Mouse (Mus musculus) CH12.LX (cell line): ENCODE results near the gene Cdc42bpa. TPM values are rescaled to one million over a fixed set of nuclear protein-coding genes. Genes with fewer than 3 reads are reported as not detected.
"Not testable (repeated sequence)": the region's sequence is repeated elsewhere in the genome, so short reads cannot be mapped to it uniquely, and the experiment has no call there.

Experiments
- DNase-seq: peaks from one replicate; pipeline ENCODE4 v3.0.0-alpha.2; 2013; ENCODE audit errors: extremely low read depth
- H3K27ac ChIP-seq: 2 replicates; pipeline ENCODE4 v1.5.1; 2012; ENCODE audit warnings: low read depth, mild to moderate bottlenecking, control low read depth, moderate library complexity; ENCODE audit not compliant: insufficient read depth
- H3K27me3 ChIP-seq: replicated peaks from 2 replicates; pipeline ENCODE3; 2012; ENCODE audit warnings: inconsistent platforms
- H3K36me3 ChIP-seq, 2 experiments: replicated peaks in 1 of 2; 2 replicates each; pipeline versions ENCODE3 to v1.6.1; 2012; ENCODE audit warnings: inconsistent platforms in 1 of 2, low read length in 1 of 2, mild to moderate bottlenecking in 1 of 2, mixed read lengths in 1 of 2, moderate library complexity in 1 of 2; ENCODE audit not compliant: control insufficient read depth in 1 of 2, insufficient read depth in 1 of 2
- H3K4me1 ChIP-seq, 2 experiments: 2 replicates each; pipeline ENCODE4 v1.6.1; 2012; ENCODE audit warnings: inconsistent platforms in 1 of 2, moderate library complexity in 1 of 2; ENCODE audit not compliant: insufficient read depth in 2 of 2, control insufficient read depth in 1 of 2
- H3K4me2 ChIP-seq: 2 replicates; pipeline ENCODE4 v1.6.1; 2012; ENCODE audit warnings: low read depth, mild to moderate bottlenecking, control low read depth; ENCODE audit not compliant: poor library complexity, insufficient read depth, severe bottlenecking
- H3K4me3 ChIP-seq, 3 experiments: fragments of 150-350 bp in 1 of 3; sonication (generic) in 1 of 3; replicated peaks in 1 of 3; 2 replicates each; pipeline versions ENCODE3 to v1.5.1; 2011 to 2012; ENCODE audit warnings: low read depth in 2 of 3, low read length in 2 of 3, mild to moderate bottlenecking in 2 of 3, moderate library complexity in 2 of 3, control low read depth in 1 of 3, improper control_type of control experiment in 1 of 3, inconsistent platforms in 1 of 3, mixed read lengths in 1 of 3; ENCODE audit not compliant: poor library complexity in 1 of 3
- H3K79me2 ChIP-seq: replicated peaks from 2 replicates; pipeline ENCODE4 v1.6.1; 2012; ENCODE audit warnings: mild to moderate bottlenecking, moderate library complexity; ENCODE audit not compliant: control insufficient read depth, poor library complexity, insufficient read depth, severe bottlenecking; ENCODE audit errors: extremely low read depth
- H3K9ac ChIP-seq: 2 replicates; pipeline ENCODE4 v1.6.1; 2012; ENCODE audit warnings: low read depth, mild to moderate bottlenecking, control low read depth, moderate library complexity; ENCODE audit not compliant: insufficient read depth
- H3K9me3 ChIP-seq: replicated peaks from 2 replicates; pipeline ENCODE3; 2012; ENCODE audit warnings: low read length, inconsistent platforms, mixed read lengths
- BHLHE40 ChIP-seq: IDR thresholded peaks from 2 replicates; pipeline ENCODE4 v1.6.1; 2011; ENCODE audit warnings: mild to moderate bottlenecking, low read depth, low read length, improper control_type of control experiment
- CHD1 ChIP-seq: IDR thresholded peaks from 2 replicates; pipeline ENCODE4 v1.6.1; 2012; ENCODE audit warnings: low read depth, low read length, improper control_type of control experiment, inconsistent platforms
- CTCF ChIP-seq, 2 experiments: IDR thresholded peaks in 1 of 2; conservative IDR thresholded peaks in 1 of 2; 2 replicates each; pipeline ENCODE4 v1.5.1; 2011 to 2012; ENCODE audit warnings: low read depth in 2 of 2, low read length in 2 of 2, improper control_type of control experiment in 1 of 2, inconsistent platforms in 1 of 2, mild to moderate bottlenecking in 1 of 2, moderate library complexity in 1 of 2
- ELF1 ChIP-seq: IDR thresholded peaks from 2 replicates; pipeline ENCODE4 v1.6.1; 2014; ENCODE audit warnings: low read depth, mild to moderate bottlenecking, inconsistent platforms, low read length, improper control_type of control experiment
- EP300 ChIP-seq: IDR thresholded peaks from 2 replicates; pipeline ENCODE4 v1.6.1; 2011; ENCODE audit warnings: low read length, improper control_type of control experiment
- ETS1 ChIP-seq: conservative IDR thresholded peaks from 2 replicates; pipeline ENCODE4 v1.6.1; 2012; ENCODE audit warnings: low read depth, mild to moderate bottlenecking, inconsistent platforms, low read length, improper control_type of control experiment, moderate library complexity
- HCFC1 ChIP-seq: IDR thresholded peaks from 2 replicates; pipeline ENCODE4 v1.6.1; 2012; ENCODE audit warnings: low read depth, mild to moderate bottlenecking, inconsistent platforms, low read length, improper control_type of control experiment
- JUN ChIP-seq: IDR thresholded peaks from 2 replicates; pipeline ENCODE4 v1.6.1; 2011; ENCODE audit warnings: low read depth, mild to moderate bottlenecking, low read length, improper control_type of control experiment, moderate library complexity; ENCODE audit not compliant: insufficient read depth
- JUND ChIP-seq: conservative IDR thresholded peaks from 2 replicates; pipeline ENCODE4 v1.6.1; 2011; ENCODE audit warnings: low read depth, low read length, improper control_type of control experiment
- KAT2A ChIP-seq: IDR thresholded peaks from 2 replicates; pipeline ENCODE4 v1.6.1; 2012; ENCODE audit warnings: low read length, improper control_type of control experiment, inconsistent platforms; ENCODE audit not compliant: insufficient replicate concordance
- MAFK ChIP-seq: IDR thresholded peaks from 2 replicates; pipeline ENCODE4 v1.6.1; 2011; ENCODE audit warnings: low read length, improper control_type of control experiment; ENCODE audit not compliant: insufficient replicate concordance
- MAX ChIP-seq: IDR thresholded peaks from 2 replicates; pipeline ENCODE4 v1.6.1; 2011; ENCODE audit warnings: low read length, improper control_type of control experiment
- MEF2A ChIP-seq: IDR thresholded peaks from 2 replicates; pipeline ENCODE4 v1.6.1; 2014; ENCODE audit warnings: low read depth, mild to moderate bottlenecking, inconsistent platforms, low read length, improper control_type of control experiment, borderline replicate concordance
- MYC ChIP-seq: IDR thresholded peaks from 2 replicates; pipeline ENCODE4 v1.6.1; 2011; ENCODE audit warnings: low read depth, mild to moderate bottlenecking, improper control_type of control experiment, low read length
- NRF1 ChIP-seq: IDR thresholded peaks from 2 replicates; pipeline ENCODE4 v1.6.1; 2014; ENCODE audit warnings: low read depth, mild to moderate bottlenecking, inconsistent platforms, low read length, improper control_type of control experiment, moderate library complexity
- PAX5 ChIP-seq: IDR thresholded peaks from 2 replicates; pipeline ENCODE4 v1.6.1; 2012; ENCODE audit warnings: low read length, inconsistent platforms, mixed read lengths
- POLR2A ChIP-seq: IDR thresholded peaks from 2 replicates; pipeline ENCODE4 v1.6.1; 2011; ENCODE audit warnings: low read depth, mild to moderate bottlenecking, improper control_type of control experiment, low read length
- POLR2AphosphoS2 ChIP-seq: IDR thresholded peaks from 2 replicates; pipeline ENCODE4 v1.6.1; 2011; ENCODE audit warnings: low read depth, low read length, improper control_type of control experiment
- RCOR1 ChIP-seq: conservative IDR thresholded peaks from 2 replicates; pipeline ENCODE4 v1.6.1; 2012; ENCODE audit warnings: low read depth, mild to moderate bottlenecking, inconsistent platforms, low read length, improper control_type of control experiment
- SIN3A ChIP-seq: IDR thresholded peaks from 2 replicates; pipeline ENCODE4 v1.6.1; 2012; ENCODE audit warnings: low read length, improper control_type of control experiment, inconsistent platforms
- UBTF ChIP-seq: IDR thresholded peaks from 2 replicates; pipeline ENCODE4 v1.6.1; 2012; ENCODE audit warnings: low read depth, mild to moderate bottlenecking, inconsistent platforms, low read length, improper control_type of control experiment, moderate library complexity
- USF1 ChIP-seq: IDR thresholded peaks from 2 replicates; pipeline ENCODE4 v1.6.1; 2014; ENCODE audit warnings: low read depth, mild to moderate bottlenecking, inconsistent platforms, low read length, improper control_type of control experiment
- USF2 ChIP-seq: conservative IDR thresholded peaks from 2 replicates; pipeline ENCODE4 v1.6.1; 2011; ENCODE audit warnings: low read depth, low read length, improper control_type of control experiment
- ZKSCAN1 ChIP-seq: IDR thresholded peaks from 2 replicates; pipeline ENCODE4 v1.6.1; 2012; ENCODE audit warnings: low read depth, inconsistent platforms, low read length, improper control_type of control experiment, borderline replicate concordance
- dilution Hi-C: fragments of 300-500 bp; cut with MboI; formaldehyde crosslinking; loops from 2 replicates; pipeline ENCODE4 v1.14.3; 2020; ENCODE audit warnings: low sequenced_read_pairs; ENCODE audit not compliant: extremely low pct_unique_long_range_greater_than_20kb, extremely low pct_ligation_motif_present
- in situ Hi-C: fragments of 300-500 bp; cut with MboI; formaldehyde crosslinking; loops from 3 replicates; pipeline ENCODE4 v1.14.3; 2019; ENCODE audit warnings: low sequenced_read_pairs, low pct_ligation_motif_present, low pct_unique_long_range_greater_than_20kb, mixed read lengths
- polyA plus RNA-seq: library from polyadenylated mRNA; unstranded; fragments of >175 nt; gene quantifications from 2 replicates; pipeline ENCODE4 v1.2.1, GENCODE M21; 2012; ENCODE audit warnings: low read depth; ENCODE audit not compliant: insufficient read length
- total RNA-seq, 2 experiments: library from RNA; depleted of rRNA; stranded (reverse); fragments of 300-350 nt in 1 of 2; fragments of >200 nt in 1 of 2; gene quantifications; 2 replicates each; pipeline ENCODE4 v1.2.3; 2012 to 2014

The Cdc42bpa gene
- total and polyA plus RNA-seq, 3 experiments, result 5.3 to 9.0 (median 5.6) TPM

GRCm38 (mm10) chr1:180021463-180022296, 61.4 kb downstream of the Cdc42bpa start:
- H3K4me2 ChIP-seq, result no peak overlapping the region
- TF ChIP-seq UBTF (no peak), USF2 (no peak), JUN (no peak), MEF2A (no peak), JUND (no peak), USF1 (no peak), EP300 (no peak), PAX5 (no peak), MAX (no peak), MYC (no peak), POLR2AphosphoS2 (no peak)
- H3K36me3 ChIP-seq, result no peaks in the 10 kb centered on the region
- no peaks in the 10 kb centered on the region for H3K27me3 ChIP-seq
- no peak overlapping the region for H3K4me3 ChIP-seq
- no peaks in the 10 kb centered on the region for H3K9me3 ChIP-seq
- in situ Hi-C loops (no loop called here), dilution Hi-C loops (no loop called here)
- H3K9ac ChIP-seq, result no peak overlapping the region
- no peaks in the 10 kb centered on the region for H3K4me1 ChIP-seq
- no peak for DNase-seq
- no peaks in the 10 kb centered on the region for H3K79me2 ChIP-seq
- H3K27ac ChIP-seq, result no peak overlapping the region

- Histone ChIP-seq H3K27ac (no peak overlapping the region), H3K4me3 (no peak overlapping the region), H3K4me1 (no peaks in the 10 kb centered on the region), H3K9ac (no peak overlapping the region), H3K79me2 (no peaks in the 10 kb centered on the region), H3K9me3 (no peaks in the 10 kb centered on the region), H3K4me2 (no peak overlapping the region), H3K36me3 (no peaks in the 10 kb centered on the region), H3K27me3 (no peaks in the 10 kb centered on the region)
- dilution Hi-C loops (no loop called here), in situ Hi-C loops (no loop called here)
- no peak for DNase-seq
- TF ChIP-seq MAFK, result no peak
- no peak for TF ChIP-seq CTCF (conservative IDR thresholded peaks at IDR 0.05 in 1 of 2, IDR thresholded peaks at IDR 0.05 in 1 of 2; ENCODE audit: low read depth in 2 of 2, low read length in 2 of 2)
- TF ChIP-seq ELF1, result no peak
- no peak for TF ChIP-seq USF1
- TF ChIP-seq RCOR1, result no peak
- no peak for TF ChIP-seq MAX
- TF ChIP-seq NRF1, result no peak
- no peak for TF ChIP-seq HCFC1
- TF ChIP-seq BHLHE40, result no peak
- no peak for TF ChIP-seq SIN3A
- no peak for TF ChIP-seq ETS1
- no peak for TF ChIP-seq MEF2A
- TF ChIP-seq POLR2A, result no peak
- TF ChIP-seq CHD1, result no peak
- TF ChIP-seq ZKSCAN1, result no peak
- no peak for TF ChIP-seq KAT2A
These were observed 63.2 kb downstream of the Cdc42bpa start for GRCm38 (mm10) chr1:180023512-180023911.

- H3K27ac ChIP-seq, in situ Hi-C loops, H3K4me1 ChIP-seq, H3K79me2 ChIP-seq, H3K36me3 ChIP-seq, H3K4me2 ChIP-seq, H3K9me3 ChIP-seq, H3K27me3 ChIP-seq, DNase-seq, H3K9ac ChIP-seq, H3K4me3 ChIP-seq, dilution Hi-C loops: not testable (repeated sequence)
These were observed 69.6 kb downstream of the Cdc42bpa start for GRCm38 (mm10) chr1:180029863-180030262.
